Mouse (Mus musculus): ENCODE measurements around the gene Ebpl. TPM values are rescaled to one million over a fixed set of nuclear protein-coding genes. Genes with fewer than 3 reads are reported as not detected.
A peak's percentile ranks its signal among the peaks of the same experiment; 100 is the strongest.

Ebpl gene
- polyA plus RNA-seq, 1 experiment from 2014 or later = 2.9 TPM

GRCm38 (mm10) chr14:61302428-61302827, 57.8 kb downstream of the Ebpl start:
- H3K4me3 ChIP-seq (ENCODE audit: low read depth, low read length) = no peak overlapping the region
- DNase-seq (ENCODE audit: low spot score) (peak; percentile 71), ATAC-seq (peak; percentile 52)
- H3K27me3 ChIP-seq (replicated peaks; ENCODE audit: insufficient read depth, low read length) = no peaks in the 10 kb centered on the region
- 38% methylated on average over 2 of the region's 2 CpGs for whole genome bisulfite sequencing
- no peak overlapping the region for H3K27ac ChIP-seq (ENCODE audit: low read length)
- H3K4me2 ChIP-seq (replicated peaks; ENCODE audit: low read depth, low read length) = no peak overlapping the region
- H3K4me1 ChIP-seq (ENCODE audit: insufficient read depth, low read depth, low read length) = no peaks in the 10 kb centered on the region
- H3K36me3 ChIP-seq (ENCODE audit: insufficient read depth, low read length) = no peaks in the 10 kb centered on the region
- H3K9me3 ChIP-seq (ENCODE audit: low read length) = no peaks in the 10 kb centered on the region
- TF ChIP-seq EP300 (IDR thresholded peaks at IDR 0.05) (no peak), CTCF (IDR thresholded peaks at IDR 0.05) (no peak)
- H3K9ac ChIP-seq (replicated peaks; ENCODE audit: low read depth) = no peak overlapping the region

GRCm38 (mm10) chr14:61301323-61301722, 58.9 kb downstream of the Ebpl start:
- 34% methylated on average over 2 of the region's 2 CpGs for WGBS
- no peak overlapping the region for H3K4me3 ChIP-seq (ENCODE audit: low read depth, low read length)
- H3K9me3 ChIP-seq (ENCODE audit: low read length) = no peaks in the 10 kb centered on the region

GRCm38 (mm10) chr14:61299810-61300209, 60.4 kb downstream of the Ebpl start:
- no peak overlapping the region for H3K27ac ChIP-seq (ENCODE audit: low read length)
- no peaks in the 10 kb centered on the region for H3K36me3 ChIP-seq (ENCODE audit: insufficient read depth, low read length)
- H3K9me3 ChIP-seq (ENCODE audit: low read length) = no peaks in the 10 kb centered on the region
- 81% methylated on average over 6 of the region's 6 CpGs for WGBS
- TF ChIP-seq EP300 (IDR thresholded peaks at IDR 0.05) (no peak), CTCF (IDR thresholded peaks at IDR 0.05) (no peak)
- no peak overlapping the region for H3K4me3 ChIP-seq (ENCODE audit: low read depth, low read length)
- ATAC-seq = no peak
- no peaks in the 10 kb centered on the region for H3K4me1 ChIP-seq (ENCODE audit: insufficient read depth, low read depth, low read length)
- H3K9ac ChIP-seq (replicated peaks; ENCODE audit: low read depth) = no peak overlapping the region
- H3K27me3 ChIP-seq (replicated peaks; ENCODE audit: insufficient read depth, low read length) = no peaks in the 10 kb centered on the region
- no peak overlapping the region for H3K4me2 ChIP-seq (replicated peaks; ENCODE audit: low read depth, low read length)
- DNase-seq (ENCODE audit: low spot score) = no peak

More at GRCm38 (mm10) chr14:61301323-61301722, 58.9 kb downstream of the Ebpl start:
- Histone ChIP-seq H3K4me1 (ENCODE audit: insufficient read depth, low read depth, low read length) (no peaks in the 10 kb centered on the region), H3K27me3 (replicated peaks; ENCODE audit: insufficient read depth, low read length) (no peaks in the 10 kb centered on the region), H3K4me2 (replicated peaks; ENCODE audit: low read depth, low read length) (no peak overlapping the region), H3K9ac (replicated peaks; ENCODE audit: low read depth) (no peak overlapping the region), H3K36me3 (ENCODE audit: insufficient read depth, low read length) (no peaks in the 10 kb centered on the region), H3K27ac (ENCODE audit: low read length) (no peak overlapping the region)
- TF ChIP-seq EP300 (IDR thresholded peaks at IDR 0.05) (no peak), CTCF (IDR thresholded peaks at IDR 0.05) (no peak)
- DNase-seq (ENCODE audit: low spot score) (no peak), ATAC-seq (no peak)

GRCm38 (mm10) chr14:61294738-61295079, 65.5 kb downstream of the Ebpl start:
- Histone ChIP-seq H3K4me2 (replicated peaks; ENCODE audit: low read depth, low read length) (no peak overlapping the region), H3K9ac (replicated peaks; ENCODE audit: low read depth) (no peak overlapping the region), H3K27ac (ENCODE audit: low read length) (no peak overlapping the region), H3K27me3 (replicated peaks; ENCODE audit: insufficient read depth, low read length) (no peaks in the 10 kb centered on the region), H3K9me3 (ENCODE audit: low read length) (no peaks in the 10 kb centered on the region), H3K4me3 (ENCODE audit: low read depth, low read length) (no peak overlapping the region), H3K4me1 (ENCODE audit: insufficient read depth, low read depth, low read length) (no peaks in the 10 kb centered on the region), H3K36me3 (ENCODE audit: insufficient read depth, low read length) (no peaks in the 10 kb centered on the region)
- DNase-seq (ENCODE audit: low spot score) (peak; percentile 61), ATAC-seq (peak; percentile 48; the same call in 1 of the 2 replicates)
- TF ChIP-seq EP300 (IDR thresholded peaks at IDR 0.05) (no peak), CTCF (IDR thresholded peaks at IDR 0.05) (peak; percentile 49)
- WGBS = 19% methylated on average over 6 of the region's 6 CpGs

GRCm38 (mm10) chr14:61293884-61294737, 66.1 kb downstream of the Ebpl start:
- H3K4me2 ChIP-seq (replicated peaks; ENCODE audit: low read depth, low read length) = no peak overlapping the region

GRCm38 (mm10) chr14:61290664-61291063, 69.6 kb downstream of the Ebpl start:
- no peaks in the 10 kb centered on the region for H3K27me3 ChIP-seq (replicated peaks; ENCODE audit: insufficient read depth, low read length)
- H3K4me1 ChIP-seq (ENCODE audit: insufficient read depth, low read depth, low read length) = no peaks in the 10 kb centered on the region
- H3K27ac ChIP-seq (ENCODE audit: low read length) = no peak overlapping the region
- no peak for ATAC-seq
- H3K4me3 ChIP-seq (ENCODE audit: low read depth, low read length) = no peak overlapping the region
- no peaks in the 10 kb centered on the region for H3K9me3 ChIP-seq (ENCODE audit: low read length)
- TF ChIP-seq EP300 (IDR thresholded peaks at IDR 0.05) (no peak), CTCF (IDR thresholded peaks at IDR 0.05) (no peak)
- no peak overlapping the region for H3K4me2 ChIP-seq (replicated peaks; ENCODE audit: low read depth, low read length)
- 34% methylated on average over 3 of the region's 3 CpGs for WGBS
- DNase-seq (ENCODE audit: low spot score) = no peak
- no peaks in the 10 kb centered on the region for H3K36me3 ChIP-seq (ENCODE audit: insufficient read depth, low read length)
- H3K9ac ChIP-seq (replicated peaks; ENCODE audit: low read depth) = no peak overlapping the region

More at GRCm38 (mm10) chr14:61293884-61294737, 66.1 kb downstream of the Ebpl start:
- Histone ChIP-seq H3K4me3 (ENCODE audit: low read depth, low read length) (no peak overlapping the region), H3K27ac (ENCODE audit: low read length) (no peak overlapping the region), H3K36me3 (ENCODE audit: insufficient read depth, low read length) (no peaks in the 10 kb centered on the region), H3K9ac (replicated peaks; ENCODE audit: low read depth) (no peak overlapping the region), H3K27me3 (replicated peaks; ENCODE audit: insufficient read depth, low read length) (no peaks in the 10 kb centered on the region), H3K9me3 (ENCODE audit: low read length) (no peaks in the 10 kb centered on the region), H3K4me1 (ENCODE audit: insufficient read depth, low read depth, low read length) (no peaks in the 10 kb centered on the region)
- WGBS = 47% methylated on average over 16 of the region's 16 CpGs
- TF ChIP-seq EP300 (IDR thresholded peaks at IDR 0.05) = no peak
- TF ChIP-seq CTCF (IDR thresholded peaks at IDR 0.05) = peak; percentile 64
- DNase-seq (ENCODE audit: low spot score) (peak; percentile 53), ATAC-seq (peak; percentile 56)

Measured in lung, postnatal 0 days (tissue).